Mouse (Mus musculus): ENCODE data around the gene Brd7. TPM values are rescaled to one million over a fixed set of nuclear protein-coding genes. Genes with fewer than 3 reads are reported as not detected.

The Brd7 gene
- total RNA-seq, 2 experiments from 2014 or later, result 70.9 to 83.8 TPM

DNA sequence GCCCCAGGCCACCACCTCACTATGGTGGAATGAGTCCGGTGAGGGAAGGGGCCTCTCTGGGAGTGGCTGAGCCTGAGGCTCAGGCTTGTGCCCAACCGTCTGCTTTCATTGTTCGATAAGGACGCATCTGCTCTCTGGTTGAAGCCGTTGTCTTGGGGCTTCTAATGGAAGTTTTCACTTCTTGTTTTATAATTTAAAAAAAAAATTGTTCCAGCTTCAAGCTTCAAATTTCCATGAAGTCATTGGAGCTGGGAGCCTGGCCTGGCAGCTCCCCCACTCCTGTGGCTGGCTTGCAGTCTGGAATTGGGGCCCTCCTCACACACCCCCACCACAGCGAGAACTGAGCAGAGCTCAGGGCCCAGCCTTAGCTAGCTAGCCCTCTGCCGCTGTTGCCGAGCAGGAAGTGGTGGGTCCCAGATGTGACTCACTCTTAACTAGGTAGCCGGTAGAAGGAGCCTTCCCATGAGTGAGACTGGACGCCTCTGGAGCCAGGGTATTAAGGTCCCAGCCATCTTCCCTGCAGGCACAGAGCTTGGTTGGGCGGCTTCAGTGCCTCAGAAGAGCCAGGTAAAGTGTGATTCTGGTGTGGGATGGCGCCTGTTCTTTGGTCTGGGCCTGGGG lies 73.3 kb downstream of the Brd7 start:
- intact Hi-C loops (cut with DNase I), result no loop called here
- peak; percentile 49 to 52 for DNase-seq

DNA sequence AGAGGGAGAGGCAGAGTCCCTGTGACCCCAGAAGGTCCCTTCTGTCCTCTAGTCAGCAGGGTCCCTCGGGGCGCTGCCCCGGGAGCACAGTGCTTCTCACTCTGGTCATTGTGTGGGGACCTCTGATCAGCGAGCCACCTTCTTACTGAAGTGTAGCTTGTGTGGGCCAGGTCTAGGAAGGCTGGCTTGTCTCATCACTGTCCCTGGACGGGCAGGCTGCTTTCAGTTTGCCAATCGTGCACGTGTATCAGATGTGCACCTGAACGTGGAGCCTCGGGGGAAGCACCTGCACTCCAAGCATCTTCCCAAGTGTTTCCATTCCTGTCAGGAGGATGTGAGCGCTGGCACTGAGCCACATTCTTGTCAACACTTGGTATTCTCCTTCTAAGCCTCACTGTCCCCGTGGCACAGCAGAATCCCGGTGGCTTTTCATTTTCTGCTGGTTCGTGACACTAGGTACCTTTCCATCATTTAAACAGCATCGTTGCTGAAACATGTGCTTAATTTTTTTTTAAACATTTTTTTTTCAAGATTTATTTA lies 75.5 kb downstream of the Brd7 start:
- no peak for DNase-seq
- intact Hi-C loops (cut with DNase I), result no loop called here

DNA sequence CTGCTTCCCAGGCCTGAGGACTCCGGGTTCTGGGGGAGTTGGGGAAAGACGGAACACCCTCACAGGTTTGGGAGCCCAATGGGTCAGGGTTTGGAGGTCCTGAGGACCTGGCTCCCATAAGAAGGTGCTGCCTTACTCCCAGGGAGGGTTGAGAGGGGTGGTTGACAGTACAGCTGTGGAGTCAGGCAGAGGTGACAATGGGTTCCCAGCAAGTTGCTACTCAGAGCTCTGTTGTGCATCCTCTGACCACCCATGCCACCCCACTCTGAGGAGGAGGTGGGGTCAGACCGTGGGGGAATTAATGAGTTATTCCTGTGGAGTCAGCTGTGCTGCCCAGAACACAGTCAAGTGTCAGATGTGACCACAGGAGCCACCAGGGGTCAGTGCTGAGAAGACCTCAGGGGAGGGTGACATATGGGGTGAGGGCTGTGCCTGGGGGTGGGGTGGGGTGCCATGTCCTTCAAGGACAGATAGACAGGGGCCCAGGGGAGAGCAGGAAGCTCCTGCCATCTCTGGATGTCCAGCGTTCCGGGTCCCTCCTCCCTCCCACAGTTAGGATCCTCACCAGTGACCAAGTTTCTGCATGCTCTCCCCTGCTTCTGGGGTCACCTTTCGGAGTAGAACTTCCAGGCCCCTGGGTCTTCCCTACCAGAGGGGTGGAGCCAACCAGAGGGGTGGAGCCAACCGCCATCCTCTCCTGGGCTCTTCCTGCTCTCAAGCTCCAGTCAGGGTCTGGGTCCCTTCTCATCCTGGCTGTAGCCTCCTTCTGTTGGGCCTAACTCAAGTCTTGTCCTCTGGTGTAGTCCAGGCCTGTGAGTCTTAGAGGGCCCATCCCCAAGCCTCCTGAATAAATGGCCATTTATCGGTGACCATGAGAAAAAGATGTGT lies 76.3 kb downstream of the Brd7 start:
- no peak for DNase-seq
- intact Hi-C loops (cut with DNase I), result no loop called here

GRCm38 (mm10) chr8:88284738-88285137 lies 77.3 kb downstream of the Brd7 start:
- intact Hi-C loops (cut with DNase I), result no loop called here
- DNase-seq, result no peak

DNA sequence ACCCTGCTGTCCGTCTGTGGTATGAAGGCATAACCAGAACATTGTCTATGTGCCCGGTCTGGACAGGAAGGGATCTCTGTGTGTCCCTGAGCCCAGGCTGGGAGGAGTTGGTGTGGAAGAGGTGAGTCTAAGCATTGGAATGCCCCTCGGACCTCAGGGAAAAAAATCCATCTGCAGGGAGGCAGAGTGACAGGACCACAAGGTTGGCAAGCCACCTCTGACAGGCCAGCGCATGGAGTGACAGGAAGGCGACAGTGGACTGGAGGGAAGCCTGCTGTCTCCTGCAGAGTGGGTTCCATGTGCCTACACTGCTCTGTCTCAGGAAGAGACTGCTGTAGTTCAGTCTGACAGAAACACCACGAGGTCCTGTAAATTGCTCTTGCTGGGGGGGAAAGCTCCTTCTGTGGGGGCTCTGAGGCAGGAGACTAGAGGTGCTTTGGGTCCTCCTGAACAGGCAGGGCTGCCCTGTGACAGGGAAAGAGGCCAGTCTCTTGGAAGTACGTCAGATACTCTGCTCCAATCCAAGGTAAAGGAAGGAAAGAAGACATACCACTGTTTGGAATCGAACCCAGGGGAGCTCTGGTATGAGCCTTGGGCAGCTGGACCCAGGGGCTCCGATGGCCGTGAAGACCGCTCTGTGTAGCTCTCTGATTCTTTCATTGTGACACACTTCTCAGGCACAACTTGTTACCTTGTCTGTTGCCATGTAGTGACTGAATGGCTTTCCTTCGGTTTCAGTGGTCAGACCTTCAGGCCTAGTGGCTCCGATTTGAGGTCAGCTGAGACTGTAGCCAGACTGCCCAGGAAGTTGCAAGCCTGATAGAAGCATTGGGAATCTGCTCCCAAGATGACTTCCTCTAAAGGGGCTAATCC lies 78.5 kb downstream of the Brd7 start:
- DNase-seq, result no peak

GRCm38 (mm10) chr8:88282684-88283083 lies 79.3 kb downstream of the Brd7 start:
- DNase-seq, result peak; percentile 75 to 78
- intact Hi-C loops (cut with DNase I), result no loop called here

More for the DNA sequence above, 78.5 kb downstream of the Brd7 start:
- intact Hi-C loops (cut with DNase I), result no loop called here

Other genes starting within 250 kb of the Brd7 start
- 10 to 100 TPM; 33.5 to 33.7 TPM for gene Cnep1r1, start 243.4 kb downstream of the Brd7 start, total RNA-seq (2021)
- 10 to 100 TPM; 19.6 to 23.7 TPM for gene Heatr3, start 224.3 kb downstream of the Brd7 start, total RNA-seq (2021)
- 10 to 100 TPM; 15.7 to 20.6 TPM for gene Tent4b, start 163.0 kb downstream of the Brd7 start, total RNA-seq (2021)
- gene Adcy7, start 89.8 kb downstream of the Brd7 start, total RNA-seq (2021), result 1 to 10 TPM; 5.0 to 7.4 TPM
- gene Nkd1, start 159.2 kb upstream of the Brd7 start, total RNA-seq (2021), result 1 to 10 TPM; 2.5 to 3.4 TPM

All from heart, postnatal 36 days (tissue).